Mouse (Mus musculus): Measurements from ENCODE around the gene Ubiad1. TPM values are rescaled to one million over a fixed set of nuclear protein-coding genes. Genes with fewer than 3 reads are reported as not detected.

The Ubiad1 gene
- polyA plus RNA-seq, 1 experiment from 2014 or later: 19.2 TPM

- Histone ChIP-seq H3K27me3 (ENCODE audit: insufficient read depth, low read length) (no peaks in the 10 kb centered on the region), H3K4me3 (ENCODE audit: low read depth, low read length) (no peak overlapping the region), H3K4me2 (no peak overlapping the region), H3K27ac (ENCODE audit: low read depth) (no peak overlapping the region), H3K4me1 (ENCODE audit: insufficient read depth) (no peaks in the 10 kb centered on the region), H3K9me3 (ENCODE audit: low read depth, low read length) (no peaks in the 10 kb centered on the region), H3K36me3 (ENCODE audit: insufficient read depth) (no peaks in the 10 kb centered on the region), H3K9ac (no peak overlapping the region)
- TF ChIP-seq CTCF (IDR thresholded peaks at IDR 0.05; ENCODE audit: low read depth): no peak
- 75% methylated on average over 10 of the region's 10 CpGs for WGBS
- ATAC-seq (ENCODE audit: insufficient read depth) (no peak), DNase-seq (no peak)
Observed at GRCm38 (mm10) chr4:148426950-148427850, 17.4 kb downstream of the Ubiad1 start.

- H3K4me3 ChIP-seq (ENCODE audit: low read depth, low read length): no peak overlapping the region
- DNase-seq (no peak), ATAC-seq (ENCODE audit: insufficient read depth) (no peak)
- no peak overlapping the region for H3K4me2 ChIP-seq
- no peaks in the 10 kb centered on the region for H3K9me3 ChIP-seq (ENCODE audit: low read depth, low read length)
- 69% methylated on average over 6 of the region's 6 CpGs for WGBS
- no peaks in the 10 kb centered on the region for H3K36me3 ChIP-seq (ENCODE audit: insufficient read depth)
- H3K9ac ChIP-seq: no peak overlapping the region
- no peak for TF ChIP-seq CTCF (IDR thresholded peaks at IDR 0.05; ENCODE audit: low read depth)
- H3K4me1 ChIP-seq (ENCODE audit: insufficient read depth): no peaks in the 10 kb centered on the region
- no peak overlapping the region for H3K27ac ChIP-seq (ENCODE audit: low read depth)
- 0 out of 2 replicates have a peak, but pooled peaks cover 9% of the 10 kb centered on the region for H3K27me3 ChIP-seq (ENCODE audit: insufficient read depth, low read length)
Observed at GRCm38 (mm10) chr4:148417559-148417958, 27.0 kb downstream of the Ubiad1 start.

GRCm38 (mm10) chr4:148417074-148417526, 27.5 kb downstream of the Ubiad1 start:
- WGBS: 46% methylated on average over 11 of the region's 11 CpGs

GRCm38 (mm10) chr4:148415575-148415974, 29.0 kb downstream of the Ubiad1 start:
- ATAC-seq (ENCODE audit: insufficient read depth) (no peak), DNase-seq (no peak)
- Histone ChIP-seq H3K27ac (ENCODE audit: low read depth) (no peak overlapping the region), H3K9ac (no peak overlapping the region), H3K4me1 (ENCODE audit: insufficient read depth) (no peaks in the 10 kb centered on the region), H3K36me3 (ENCODE audit: insufficient read depth) (no peaks in the 10 kb centered on the region), H3K27me3 (ENCODE audit: insufficient read depth, low read length) (0 out of 2 replicates have a peak, but pooled peaks cover 13% of the 10 kb centered on the region), H3K9me3 (ENCODE audit: low read depth, low read length) (no peaks in the 10 kb centered on the region), H3K4me3 (ENCODE audit: low read depth, low read length) (no peak overlapping the region), H3K4me2 (no peak overlapping the region)
- WGBS: 8% methylated on average over 16 of the region's 16 CpGs
- TF ChIP-seq CTCF (IDR thresholded peaks at IDR 0.05; ENCODE audit: low read depth): no peak

More at GRCm38 (mm10) chr4:148417074-148417526, 27.5 kb downstream of the Ubiad1 start:
- no peak overlapping the region for H3K27ac ChIP-seq (ENCODE audit: low read depth)
- H3K9ac ChIP-seq: no peak overlapping the region
- H3K27me3 ChIP-seq (ENCODE audit: insufficient read depth, low read length): 0 out of 2 replicates have a peak, but pooled peaks cover 9% of the 10 kb centered on the region
- no peaks in the 10 kb centered on the region for H3K36me3 ChIP-seq (ENCODE audit: insufficient read depth)
- no peaks in the 10 kb centered on the region for H3K4me1 ChIP-seq (ENCODE audit: insufficient read depth)
- no peaks in the 10 kb centered on the region for H3K9me3 ChIP-seq (ENCODE audit: low read depth, low read length)
- DNase-seq (no peak), ATAC-seq (ENCODE audit: insufficient read depth) (no peak)
- H3K4me3 ChIP-seq (ENCODE audit: low read depth, low read length): no peak overlapping the region
- no peak for TF ChIP-seq CTCF (IDR thresholded peaks at IDR 0.05; ENCODE audit: low read depth)
- no peak overlapping the region for H3K4me2 ChIP-seq

GRCm38 (mm10) chr4:148408256-148408975, 36.2 kb downstream of the Ubiad1 start:
- Histone ChIP-seq H3K27ac (ENCODE audit: low read depth) (no peak overlapping the region), H3K9me3 (ENCODE audit: low read depth, low read length) (no peaks in the 10 kb centered on the region), H3K4me1 (ENCODE audit: insufficient read depth) (no peaks in the 10 kb centered on the region), H3K4me2 (no peak overlapping the region), H3K27me3 (ENCODE audit: insufficient read depth, low read length) (peaks cover 33% of the 10 kb centered on the region), H3K9ac (no peak overlapping the region), H3K36me3 (ENCODE audit: insufficient read depth) (no peaks in the 10 kb centered on the region), H3K4me3 (ENCODE audit: low read depth, low read length) (no peak overlapping the region)
- WGBS: 59% methylated on average over 10 of the region's 10 CpGs
- no peak for ATAC-seq (ENCODE audit: insufficient read depth)
- TF ChIP-seq CTCF (IDR thresholded peaks at IDR 0.05; ENCODE audit: low read depth): no peak
- DNase-seq: no peak

- no peaks in the 10 kb centered on the region for H3K9me3 ChIP-seq (ENCODE audit: low read depth, low read length)
- H3K27me3 ChIP-seq (ENCODE audit: insufficient read depth, low read length): peaks cover 35% of the 10 kb centered on the region
- WGBS: 11% methylated on average over 13 of the region's 13 CpGs
- DNase-seq (no peak), ATAC-seq (ENCODE audit: insufficient read depth) (no peak)
- H3K4me2 ChIP-seq: no peak overlapping the region
- no peak overlapping the region for H3K27ac ChIP-seq (ENCODE audit: low read depth)
- no peaks in the 10 kb centered on the region for H3K4me1 ChIP-seq (ENCODE audit: insufficient read depth)
- no peak overlapping the region for H3K4me3 ChIP-seq (ENCODE audit: low read depth, low read length)
- TF ChIP-seq CTCF (IDR thresholded peaks at IDR 0.05; ENCODE audit: low read depth): no peak
- H3K36me3 ChIP-seq (ENCODE audit: insufficient read depth): no peaks in the 10 kb centered on the region
- H3K9ac ChIP-seq: no peak overlapping the region
Observed at GRCm38 (mm10) chr4:148405255-148405788, 39.2 kb downstream of the Ubiad1 start.

- Histone ChIP-seq H3K27ac (ENCODE audit: low read depth) (no peak overlapping the region), H3K9me3 (ENCODE audit: low read depth, low read length) (no peaks in the 10 kb centered on the region), H3K4me1 (ENCODE audit: insufficient read depth) (no peaks in the 10 kb centered on the region), H3K9ac (no peak overlapping the region), H3K27me3 (ENCODE audit: insufficient read depth, low read length) (peaks cover 35% of the 10 kb centered on the region), H3K36me3 (ENCODE audit: insufficient read depth) (no peaks in the 10 kb centered on the region), H3K4me3 (ENCODE audit: low read depth, low read length) (no peak overlapping the region), H3K4me2 (no peak overlapping the region)
- WGBS: 4% methylated on average over 11 of the region's 11 CpGs
- TF ChIP-seq CTCF (IDR thresholded peaks at IDR 0.05; ENCODE audit: low read depth): no peak
- ATAC-seq (ENCODE audit: insufficient read depth) (no peak), DNase-seq (no peak)
Observed at GRCm38 (mm10) chr4:148404748-148405147, 39.8 kb downstream of the Ubiad1 start.

Measured in lung, embryonic 14.5 days (tissue).